In the genomic region with DNA sequence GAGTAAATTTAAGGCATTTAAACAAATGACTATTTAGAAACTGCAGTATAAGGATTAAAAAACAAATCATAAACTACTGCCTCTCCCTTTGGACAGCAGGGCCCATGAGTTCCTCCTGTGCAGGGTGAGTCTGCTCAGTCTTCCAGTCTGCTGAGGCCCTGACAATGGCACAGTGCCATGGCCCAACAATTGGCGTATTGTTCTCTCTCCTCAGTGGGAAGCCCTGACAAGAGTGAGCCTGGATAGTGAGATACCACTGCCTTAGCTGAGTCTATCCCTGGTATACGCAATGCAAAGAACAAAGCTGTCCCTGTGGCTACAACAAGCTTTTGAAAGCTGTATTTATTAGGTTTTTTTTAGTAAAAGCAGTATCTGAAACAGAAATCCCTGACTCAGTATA, we compare ENCODE assay signal across 8 mouse cellular contexts.
DNase-seq lines count a peak whose midpoint lies in the region; ATAC-seq lines count a peak whose summit lies in the region.

No protein-coding gene starts in this region.

- H3K36me3 ChIP-seq in stomach, embryonic 15.5 days = no peaks in the 10 kb centered on the region

- H3K9ac ChIP-seq in stomach, embryonic 15.5 days = no peak overlapping the region

- H3K4me2 ChIP-seq in stomach, embryonic 15.5 days = no peak overlapping the region

- no peak overlapping the region for H3K4me3 ChIP-seq in stomach, embryonic 15.5 days (replicated peaks)

- no peaks in the 10 kb centered on the region for H3K9me3 ChIP-seq in stomach, embryonic 15.5 days

- H3K27ac ChIP-seq in stomach, embryonic 15.5 days = peak overlapping the region; percentile 41; the same call in 1 of the 2 replicates

- WGBS in stomach, embryonic 15.5 days = 50% methylated on average over 2 of the region's 2 CpGs

- peak; percentile 94 for DNase-seq in Muller cell, postnatal 12 days (ENCODE audit: inconsistent ontology term)
- DNase-seq in cerebellum, adult 9-10 months = peak; percentile 20
- DNase-seq in forelimb bud, embryonic 11.5 days (ENCODE audit: low read depth, low spot score) = peak; percentile 24
- peak; percentile 69 for DNase-seq in heart, postnatal 25 days (ENCODE audit: low spot score)
- peak; percentile 33 to 77 for DNase-seq in layer of hippocampus, adult 18-20 months (ENCODE audit: low spot score in 2 of 2)
- peak; percentile 80 for DNase-seq in lung, postnatal 36 days
- no peak for DNase-seq in thymus, adult 18-20 months

- no peaks in the 10 kb centered on the region for H3K27me3 ChIP-seq in stomach, embryonic 15.5 days (replicated peaks)

- intact Hi-C loops in heart, postnatal 25 days (cut with DNase I) = no loop called here

- ATAC-seq in stomach, embryonic 15.5 days (ENCODE audit: insufficient read depth, low FRiP score, low read depth) = peak; percentile 90

- H3K4me1 ChIP-seq in stomach, embryonic 15.5 days = no peaks in the 10 kb centered on the region

Comparison
In these comparisons a context has a peak if more than half of its experiments do, and no peak if none do; other contexts are left out.
1. DNase-seq: peak in Muller cell, postnatal 12 days (single experiment), cerebellum, adult 9-10 months (single experiment), forelimb bud, embryonic 11.5 days (single experiment), heart, postnatal 25 days (single experiment), layer of hippocampus, adult 18-20 months (2 of 2) and lung, postnatal 36 days (single experiment); none in thymus, adult 18-20 months (0 of 2).